Mouse (Mus musculus): ENCODE data around the gene Kdelc1. TPM values are rescaled to one million over a fixed set of nuclear protein-coding genes. Genes with fewer than 3 reads are reported as not detected.
A peak's percentile ranks its signal among the peaks of the same experiment; 100 is the strongest.

Gene Kdelc1
- 10.9 and 11.9 TPM in 2 replicates for polyA plus RNA-seq (2012; rRNA removed)

DNA sequence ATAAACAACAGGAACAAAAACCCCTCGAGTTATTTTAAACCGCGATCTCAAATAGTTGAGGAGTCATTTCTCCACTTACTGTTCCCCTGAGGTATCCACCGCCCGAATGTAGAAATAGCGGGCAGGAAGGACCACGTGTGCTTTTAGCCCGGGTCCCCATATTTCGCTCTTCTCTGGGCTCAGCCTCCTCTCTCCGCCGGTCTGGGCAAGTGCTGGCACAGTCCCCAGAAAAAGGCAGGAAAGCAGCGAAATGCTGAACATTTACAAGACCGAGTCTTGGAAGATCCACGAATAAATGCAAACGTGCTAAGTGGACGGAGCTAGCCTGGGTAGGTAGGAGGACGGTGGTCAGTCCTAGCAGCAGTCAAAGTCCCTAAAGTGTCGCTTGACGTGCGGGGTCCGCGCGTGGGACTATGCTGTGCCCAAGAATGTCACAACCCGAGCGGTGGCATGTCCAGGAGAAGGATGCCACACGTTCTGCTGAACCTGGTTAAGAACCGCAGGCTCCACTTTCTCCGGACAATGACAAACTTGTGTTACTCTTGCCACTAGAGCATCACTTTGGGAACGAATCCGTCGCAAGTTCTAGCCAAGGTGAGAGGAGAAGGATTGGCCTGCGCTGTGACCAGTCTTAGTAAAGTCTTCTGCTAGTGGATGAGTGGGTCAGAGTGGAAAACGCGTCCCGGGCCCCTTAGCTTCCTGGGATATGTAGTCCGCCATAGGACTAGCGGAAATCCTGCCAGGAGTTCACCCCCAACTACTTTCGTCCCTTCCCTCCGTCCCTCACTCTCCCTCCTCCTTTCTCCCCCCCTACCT is at the start of gene Kdelc1, which contains the start of gene Bivm:
TSS of gene Kdelc1 (minus strand) at position 570 of the 816 bp plus-strand sequence.
TSS of gene Bivm (plus strand) at position 719 of the 816 bp plus-strand sequence.
- TF ChIP-seq CTCF (IDR thresholded peaks at IDR 0.05; ENCODE audit: borderline replicate concordance, control insufficient read depth, extremely low read depth, insufficient read depth, low read length, poor library complexity) (no peak), POLR2A (IDR thresholded peaks at IDR 0.05; ENCODE audit: control insufficient read depth, extremely low read depth, insufficient read depth, low read length, poor library complexity) (no peak)
- H3K4me3 ChIP-seq (ENCODE audit: control insufficient read depth, insufficient read depth, low read length): peak within 1 kb of the TSS; percentile 95
- no peaks in the 10 kb centered on the region for H3K27me3 ChIP-seq (ENCODE audit: control insufficient read depth, insufficient read depth, low read length)
- H3K27ac ChIP-seq (ENCODE audit: control insufficient read depth, insufficient read depth, low read length): peak within 1 kb of the TSS; percentile 56
- WGBS: under 1% methylated on average over 39 of the region's 39 CpGs
- H3K4me1 ChIP-seq (replicated peaks; ENCODE audit: control insufficient read depth, insufficient read depth, low read length): peaks cover 13% of the 10 kb centered on the region
- peak; percentile 45 for DNase-seq
- H3K36me3 ChIP-seq (ENCODE audit: control insufficient read depth, insufficient read depth, low read length): no peaks in the 10 kb centered on the region

- no peak for TF ChIP-seq CTCF (IDR thresholded peaks at IDR 0.05; ENCODE audit: borderline replicate concordance, control insufficient read depth, extremely low read depth, insufficient read depth, low read length, poor library complexity)
- TF ChIP-seq POLR2A (IDR thresholded peaks at IDR 0.05; ENCODE audit: control insufficient read depth, extremely low read depth, insufficient read depth, low read length, poor library complexity): no peak
- 96% methylated on average over 3 of the region's 3 CpGs for WGBS
- H3K36me3 ChIP-seq (ENCODE audit: control insufficient read depth, insufficient read depth, low read length): peaks cover 18% of the 10 kb centered on the region
- H3K27ac ChIP-seq (ENCODE audit: control insufficient read depth, insufficient read depth, low read length): no peak overlapping the region
- H3K4me1 ChIP-seq (replicated peaks; ENCODE audit: control insufficient read depth, insufficient read depth, low read length): no peaks in the 10 kb centered on the region
- H3K4me3 ChIP-seq (ENCODE audit: control insufficient read depth, insufficient read depth, low read length): no peak overlapping the region
- H3K27me3 ChIP-seq (ENCODE audit: control insufficient read depth, insufficient read depth, low read length): no peaks in the 10 kb centered on the region
- DNase-seq: no peak
These were observed 49.3 kb upstream of the Kdelc1 start for GRCm38 (mm10) chr1:44167859-44168383.

DNA sequence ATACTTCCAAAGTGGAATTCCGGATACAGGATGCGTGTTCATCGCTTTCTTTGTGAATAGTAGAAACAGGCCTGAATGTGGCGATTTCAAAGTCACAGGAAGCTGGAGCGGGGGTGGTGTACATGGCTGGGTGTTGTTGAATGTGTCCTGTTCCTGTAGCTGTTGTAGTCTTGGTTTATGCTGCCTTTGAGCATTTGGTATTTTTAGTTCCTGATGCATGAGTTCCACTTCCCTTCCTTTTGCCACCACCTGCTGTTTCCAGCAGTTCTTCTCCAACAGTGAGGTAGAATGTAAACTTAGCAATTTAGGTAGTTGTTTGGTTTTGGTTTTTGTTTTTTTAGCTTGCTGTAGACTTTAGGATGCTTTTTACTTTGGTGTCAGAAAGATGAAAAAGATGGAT is 43.8 kb upstream of the Kdelc1 start:
- H3K27ac ChIP-seq (ENCODE audit: control insufficient read depth, insufficient read depth, low read length): no peak overlapping the region
- 93% methylated on average over 5 of the region's 5 CpGs for WGBS
- H3K4me1 ChIP-seq (replicated peaks; ENCODE audit: control insufficient read depth, insufficient read depth, low read length): no peaks in the 10 kb centered on the region
- peaks cover 43% of the 10 kb centered on the region for H3K36me3 ChIP-seq (ENCODE audit: control insufficient read depth, insufficient read depth, low read length)
- TF ChIP-seq CTCF (IDR thresholded peaks at IDR 0.05; ENCODE audit: borderline replicate concordance, control insufficient read depth, extremely low read depth, insufficient read depth, low read length, poor library complexity) (no peak), POLR2A (IDR thresholded peaks at IDR 0.05; ENCODE audit: control insufficient read depth, extremely low read depth, insufficient read depth, low read length, poor library complexity) (no peak)
- DNase-seq: no peak
- no peak overlapping the region for H3K4me3 ChIP-seq (ENCODE audit: control insufficient read depth, insufficient read depth, low read length)
- no peaks in the 10 kb centered on the region for H3K27me3 ChIP-seq (ENCODE audit: control insufficient read depth, insufficient read depth, low read length)

GRCm38 (mm10) chr1:44161818-44162217 is 43.2 kb upstream of the Kdelc1 start:
- H3K36me3 ChIP-seq (ENCODE audit: control insufficient read depth, insufficient read depth, low read length): peaks cover 40% of the 10 kb centered on the region

DNA sequence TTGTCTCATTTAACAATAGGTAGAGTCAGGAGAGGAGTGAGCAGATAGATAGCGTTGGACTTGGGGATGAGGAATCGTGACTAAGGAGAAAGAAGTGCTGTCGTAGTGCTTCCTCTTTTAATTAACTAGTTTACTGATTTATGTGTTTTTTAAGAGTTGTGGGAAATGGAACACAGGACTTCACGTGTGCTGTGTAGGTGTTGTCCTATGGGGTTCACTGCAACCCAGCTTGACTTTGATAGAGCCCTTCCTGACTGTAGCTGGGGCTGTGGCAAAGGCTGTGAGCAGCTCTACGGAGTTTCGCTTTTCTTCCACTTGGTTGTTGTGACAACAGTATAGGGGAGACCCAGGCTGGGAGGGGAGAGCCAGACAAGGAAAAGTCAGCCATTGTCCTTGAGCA is 39.7 kb upstream of the Kdelc1 start:
- no peak overlapping the region for H3K4me3 ChIP-seq (ENCODE audit: control insufficient read depth, insufficient read depth, low read length)
- no peak overlapping the region for H3K27ac ChIP-seq (ENCODE audit: control insufficient read depth, insufficient read depth, low read length)
- no peaks in the 10 kb centered on the region for H3K4me1 ChIP-seq (replicated peaks; ENCODE audit: control insufficient read depth, insufficient read depth, low read length)
- no peak for DNase-seq
- H3K27me3 ChIP-seq (ENCODE audit: control insufficient read depth, insufficient read depth, low read length): no peaks in the 10 kb centered on the region
- peaks cover 34% of the 10 kb centered on the region for H3K36me3 ChIP-seq (ENCODE audit: control insufficient read depth, insufficient read depth, low read length)
- 87% methylated on average over 6 of the region's 6 CpGs for whole genome bisulfite sequencing
- no peak for TF ChIP-seq CTCF (IDR thresholded peaks at IDR 0.05; ENCODE audit: borderline replicate concordance, control insufficient read depth, extremely low read depth, insufficient read depth, low read length, poor library complexity)
- TF ChIP-seq POLR2A (IDR thresholded peaks at IDR 0.05; ENCODE audit: control insufficient read depth, extremely low read depth, insufficient read depth, low read length, poor library complexity): no peak

More at GRCm38 (mm10) chr1:44161818-44162217, 43.2 kb upstream of the Kdelc1 start:
- Histone ChIP-seq H3K27me3 (ENCODE audit: control insufficient read depth, insufficient read depth, low read length) (no peaks in the 10 kb centered on the region), H3K4me1 (replicated peaks; ENCODE audit: control insufficient read depth, insufficient read depth, low read length) (no peaks in the 10 kb centered on the region), H3K27ac (ENCODE audit: control insufficient read depth, insufficient read depth, low read length) (no peak overlapping the region), H3K4me3 (ENCODE audit: control insufficient read depth, insufficient read depth, low read length) (no peak overlapping the region)
- 94% methylated on average over 6 of the region's 6 CpGs for WGBS
- no peak for DNase-seq
- TF ChIP-seq POLR2A (IDR thresholded peaks at IDR 0.05; ENCODE audit: control insufficient read depth, extremely low read depth, insufficient read depth, low read length, poor library complexity): no peak
- TF ChIP-seq CTCF (IDR thresholded peaks at IDR 0.05; ENCODE audit: borderline replicate concordance, control insufficient read depth, extremely low read depth, insufficient read depth, low read length, poor library complexity): no peak

GRCm38 (mm10) chr1:44155287-44155686 is 36.7 kb upstream of the Kdelc1 start:
- TF ChIP-seq CTCF (IDR thresholded peaks at IDR 0.05; ENCODE audit: borderline replicate concordance, control insufficient read depth, extremely low read depth, insufficient read depth, low read length, poor library complexity) (no peak), POLR2A (IDR thresholded peaks at IDR 0.05; ENCODE audit: control insufficient read depth, extremely low read depth, insufficient read depth, low read length, poor library complexity) (no peak)
- no peaks in the 10 kb centered on the region for H3K4me1 ChIP-seq (replicated peaks; ENCODE audit: control insufficient read depth, insufficient read depth, low read length)
- no peak overlapping the region for H3K27ac ChIP-seq (ENCODE audit: control insufficient read depth, insufficient read depth, low read length)
- WGBS: 98% methylated on average over 4 of the region's 4 CpGs
- peaks cover 17% of the 10 kb centered on the region for H3K36me3 ChIP-seq (ENCODE audit: control insufficient read depth, insufficient read depth, low read length)
- no peaks in the 10 kb centered on the region for H3K27me3 ChIP-seq (ENCODE audit: control insufficient read depth, insufficient read depth, low read length)
- peak; percentile 23 for DNase-seq
- H3K4me3 ChIP-seq (ENCODE audit: control insufficient read depth, insufficient read depth, low read length): no peak overlapping the region
